Mouse (Mus musculus): ENCODE data around the gene Eif1ad.

- TF ChIP-seq POLR2A (IDR thresholded peaks at IDR 0.05; ENCODE audit: borderline replicate concordance, control insufficient read depth, low read depth, low read length) (no peak), CTCF (IDR thresholded peaks at IDR 0.05; ENCODE audit: control insufficient read depth, insufficient read depth, low read length) (no peak)
Observed at GRCm38 (mm10) chr19:5335441-5335840, 31.1 kb upstream of the Eif1ad start, which contains the start of gene Catsper1.
